Mouse (Mus musculus) cerebellum, adult 2 months (tissue): ENCODE measurements at regions not wholly inside any gene's neighbourhood (a gene's known extent, or its start where the extent isn't known, plus 50 kb on each side); places are given as distances from the start of the nearest gene placed in this dataset.

Source experiments
- DNase-seq, 2 experiments: peaks; one replicate each; pipeline ENCODE4 v3.0.0; 2021
- H3K27ac ChIP-seq: fragments of 200-500 bp; 2 replicates; pipeline ENCODE4 v1.5.1; 2012; ENCODE audit warnings: low read length, control low read depth, inconsistent platforms; ENCODE audit not compliant: insufficient read depth
- H3K27me3 ChIP-seq: fragments of 200-500 bp; 2 replicates; pipeline ENCODE4 v1.6.1; 2012; ENCODE audit warnings: inconsistent platforms, mild to moderate bottlenecking, low read length, moderate library complexity; ENCODE audit not compliant: control insufficient read depth, insufficient read depth
- H3K4me1 ChIP-seq: fragments of 200-500 bp; 2 replicates; pipeline ENCODE4 v1.6.1; 2011; ENCODE audit warnings: low read length; ENCODE audit not compliant: control insufficient read depth, insufficient read depth
- H3K4me3 ChIP-seq: fragments of 200-500 bp; replicated peaks from 2 replicates; pipeline ENCODE3; 2011; ENCODE audit warnings: mild to moderate bottlenecking, low read depth, low read length, control low read depth; ENCODE audit not compliant: insufficient read depth
- CTCF ChIP-seq: fragments of 200-500 bp; IDR thresholded peaks from 2 replicates; pipeline ENCODE4 v1.5.1; 2011; ENCODE audit warnings: low read depth, mild to moderate bottlenecking, control low read depth, low read length, moderate library complexity, borderline replicate concordance; ENCODE audit not compliant: insufficient read depth
- POLR2A ChIP-seq: fragments of 200-500 bp; IDR thresholded peaks from 2 replicates; pipeline ENCODE4 v1.6.1; 2011; ENCODE audit warnings: low read length, control low read depth, borderline replicate concordance; ENCODE audit not compliant: insufficient read depth
- WGBS: fragments of 180-500 bp; shearing (Covaris S2); methylation state at CpG from one replicate; pipeline ENCODE4 v1.1.7; 2018; 5-methylcytosine and 5-hydroxymethylcytosine counted together

GRCm38 (mm10) chr6:51256631-51257030, 175.8 kb upstream of the Nfe2l3 start:
- TF ChIP-seq CTCF (no peak), POLR2A (no peak)
- H3K4me3 ChIP-seq, result no peak overlapping the region
- WGBS, result 12% methylated on average over 4 of the region's 4 CpGs
- H3K27me3 ChIP-seq, result no peaks in the 10 kb centered on the region
- H3K27ac ChIP-seq, result no peak overlapping the region
- DNase-seq, result no peak
- no peaks in the 10 kb centered on the region; the same call in 1 of the 2 replicates for H3K4me1 ChIP-seq

DNA sequence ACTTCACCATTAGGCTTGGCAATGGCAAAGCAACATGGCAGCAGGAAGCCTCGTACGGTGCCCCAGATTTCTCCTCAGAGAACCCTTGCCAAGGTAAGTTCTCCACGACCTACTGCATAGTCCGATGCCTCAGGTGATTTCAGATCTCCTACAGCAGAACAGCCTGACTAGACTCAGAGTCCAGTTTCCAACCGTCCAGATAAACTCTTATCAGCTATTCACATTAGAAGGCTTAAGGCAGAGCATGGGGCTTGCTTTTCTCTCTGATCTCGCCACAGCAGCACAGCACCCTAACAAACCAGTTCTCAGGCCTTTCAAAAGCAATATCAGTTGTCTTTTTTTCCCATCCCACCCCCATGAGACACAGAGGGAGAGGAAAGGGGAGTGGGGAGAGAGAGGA, 174.9 kb upstream of the Nfe2l3 start:
- Histone ChIP-seq H3K4me3 (no peak overlapping the region), H3K4me1 (no peaks in the 10 kb centered on the region; the same call in 1 of the 2 replicates), H3K27ac (no peak overlapping the region), H3K27me3 (no peaks in the 10 kb centered on the region)
- DNase-seq, result no peak
- WGBS, result 76% methylated on average over 6 of the region's 6 CpGs
- TF ChIP-seq POLR2A (no peak), CTCF (no peak)

GRCm38 (mm10) chr6:51258304-51258703, 174.2 kb upstream of the Nfe2l3 start:
- DNase-seq, result no peak
- no peaks in the 10 kb centered on the region for H3K27me3 ChIP-seq

GRCm38 (mm10) chr6:51263595-51263994, 168.9 kb upstream of the Nfe2l3 start:
- TF ChIP-seq CTCF (no peak), POLR2A (no peak)
- Histone ChIP-seq H3K4me1 (no peaks in the 10 kb centered on the region), H3K27me3 (no peaks in the 10 kb centered on the region), H3K4me3 (no peak overlapping the region), H3K27ac (no peak overlapping the region)
- DNase-seq, result no peak
- 84% methylated on average over 4 of the region's 4 CpGs for WGBS

More at GRCm38 (mm10) chr6:51258304-51258703, 174.2 kb upstream of the Nfe2l3 start:
- H3K4me3 ChIP-seq, result no peak overlapping the region
- 94% methylated on average over 2 of the region's 2 CpGs for WGBS
- no peaks in the 10 kb centered on the region for H3K4me1 ChIP-seq
- TF ChIP-seq CTCF (no peak), POLR2A (no peak)
- H3K27ac ChIP-seq, result no peak overlapping the region

GRCm38 (mm10) chr6:51265329-51265728, 167.1 kb upstream of the Nfe2l3 start:
- no peak overlapping the region for H3K4me3 ChIP-seq
- 85% methylated on average over 3 of the region's 3 CpGs for WGBS
- H3K4me1 ChIP-seq, result 0 out of 2 replicates have a peak, but pooled peaks cover 2% of the 10 kb centered on the region
- DNase-seq, result no peak
- H3K27ac ChIP-seq, result no peak overlapping the region
- TF ChIP-seq POLR2A (no peak), CTCF (no peak)
- H3K27me3 ChIP-seq, result no peaks in the 10 kb centered on the region

GRCm38 (mm10) chr6:51266721-51267120, 165.7 kb upstream of the Nfe2l3 start:
- WGBS, result 89% methylated on average over 6 of the region's 6 CpGs
- TF ChIP-seq POLR2A (no peak), CTCF (no peak)
- Histone ChIP-seq H3K27ac (no peak overlapping the region), H3K27me3 (no peaks in the 10 kb centered on the region), H3K4me1 (0 out of 2 replicates have a peak, but pooled peaks cover 3% of the 10 kb centered on the region), H3K4me3 (no peak overlapping the region)
- no peak for DNase-seq

DNA sequence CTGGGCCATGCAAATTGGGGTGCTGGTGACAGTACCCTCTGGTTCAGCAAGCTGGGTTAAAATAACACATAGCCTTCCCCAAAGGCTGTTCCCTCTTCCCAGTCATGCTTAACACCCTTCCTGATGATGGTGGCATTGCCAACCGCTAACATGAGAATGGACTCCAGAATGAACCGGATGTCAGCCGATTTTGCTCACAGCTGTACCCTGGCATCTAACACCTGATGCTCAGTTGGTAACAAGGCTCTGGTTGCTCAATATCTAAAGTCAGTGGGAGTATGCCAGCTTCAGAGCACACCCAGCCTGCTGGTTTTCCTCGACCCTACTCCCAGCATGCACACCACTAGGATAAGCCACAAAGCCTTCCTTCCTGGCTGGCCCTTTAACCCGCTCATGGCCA, 164.6 kb upstream of the Nfe2l3 start:
- no peak for TF ChIP-seq POLR2A
- no peak for TF ChIP-seq CTCF
- H3K4me1 ChIP-seq, result 0 out of 2 replicates have a peak, but pooled peaks cover 3% of the 10 kb centered on the region
- 74% methylated on average over 5 of the region's 5 CpGs for WGBS
- no peak overlapping the region for H3K4me3 ChIP-seq
- H3K27ac ChIP-seq, result no peak overlapping the region
- H3K27me3 ChIP-seq, result no peaks in the 10 kb centered on the region
- no peak for DNase-seq

- 73% methylated on average over 5 of the region's 5 CpGs for WGBS
- TF ChIP-seq POLR2A (no peak), CTCF (no peak)
- no peak overlapping the region for H3K4me3 ChIP-seq
- no peak for DNase-seq
- 0 out of 2 replicates have a peak, but pooled peaks cover 3% of the 10 kb centered on the region for H3K4me1 ChIP-seq
- no peak overlapping the region for H3K27ac ChIP-seq
- H3K27me3 ChIP-seq, result no peaks in the 10 kb centered on the region
Measured at GRCm38 (mm10) chr6:51268931-51269330, 163.5 kb upstream of the Nfe2l3 start.
